Mouse (Mus musculus) G1E (cell line): ENCODE measurements around the gene Sstr4.

Experiments used
- CTCF ChIP-seq: IDR thresholded peaks from 2 replicates; pipeline ENCODE4 v1.5.1; 2012; ENCODE audit warnings: low read depth, low read length, inconsistent platforms, mixed read lengths
- GATA1 ChIP-seq: IDR thresholded peaks from 2 replicates; pipeline ENCODE4 v1.6.1; 2012; ENCODE audit warnings: borderline replicate concordance, low read length, inconsistent platforms, mixed read lengths
- GATA2 ChIP-seq: IDR thresholded peaks from 2 replicates; pipeline ENCODE4 v1.6.1; 2012; ENCODE audit warnings: low read depth, low read length, inconsistent platforms, borderline replicate concordance
- POLR2AphosphoS5 ChIP-seq: IDR thresholded peaks from 2 replicates; pipeline ENCODE4 v1.6.1; 2012; ENCODE audit warnings: low read depth, low read length, inconsistent platforms; ENCODE audit not compliant: insufficient replicate concordance
- TAL1 ChIP-seq: conservative IDR thresholded peaks from 2 replicates; pipeline ENCODE4 v1.6.1; 2012; ENCODE audit warnings: low read depth, low read length, inconsistent platforms, mixed read lengths

GRCm38 (mm10) chr2:148432346-148432745, 37.2 kb downstream of the Sstr4 start:
- TF ChIP-seq CTCF: no peak
- no peak for TF ChIP-seq TAL1
- TF ChIP-seq GATA1: no peak
- no peak for TF ChIP-seq POLR2AphosphoS5
- TF ChIP-seq GATA2: no peak
